Mouse (Mus musculus) layer of hippocampus, adult 2 months (tissue): Measurements from ENCODE around the gene Vav2. TPM values are rescaled to one million over a fixed set of nuclear protein-coding genes. Genes with fewer than 3 reads are reported as not detected.
A peak's percentile ranks its signal among the peaks of the same experiment; 100 is the strongest.

Experiments
- DNase-seq, 2 experiments: peaks; one replicate each; pipeline ENCODE4 v3.0.0; 2022; ENCODE audit warnings: low spot score in 2 of 2
- H3K27ac ChIP-seq: fragments of 200-600 bp; 2 replicates; pipeline ENCODE4 v1.8.1; 2022
- H3K4me3 ChIP-seq: fragments of 200-600 bp; 2 replicates; pipeline ENCODE4 v1.8.1; 2022; ENCODE audit warnings: mild to moderate bottlenecking
- CTCF ChIP-seq: fragments of 200-600 bp; conservative IDR thresholded peaks from 2 replicates; pipeline ENCODE4 v1.8.1; 2022; ENCODE audit warnings: antibody characterized with exemption, mild to moderate bottlenecking, moderate library complexity
- total RNA-seq, 2 experiments: library from RNA; stranded (reverse); gene quantifications; 2 replicates each; pipeline ENCODE4 v1.2.3; 2021

The Vav2 gene
- total RNA-seq, 2 experiments from 2014 or later, result 10.9 to 11.0 TPM

- no peak for TF ChIP-seq CTCF
These were observed 14.5 kb downstream of the Vav2 start for GRCm38 (mm10) chr2:27412245-27412800.

DNA sequence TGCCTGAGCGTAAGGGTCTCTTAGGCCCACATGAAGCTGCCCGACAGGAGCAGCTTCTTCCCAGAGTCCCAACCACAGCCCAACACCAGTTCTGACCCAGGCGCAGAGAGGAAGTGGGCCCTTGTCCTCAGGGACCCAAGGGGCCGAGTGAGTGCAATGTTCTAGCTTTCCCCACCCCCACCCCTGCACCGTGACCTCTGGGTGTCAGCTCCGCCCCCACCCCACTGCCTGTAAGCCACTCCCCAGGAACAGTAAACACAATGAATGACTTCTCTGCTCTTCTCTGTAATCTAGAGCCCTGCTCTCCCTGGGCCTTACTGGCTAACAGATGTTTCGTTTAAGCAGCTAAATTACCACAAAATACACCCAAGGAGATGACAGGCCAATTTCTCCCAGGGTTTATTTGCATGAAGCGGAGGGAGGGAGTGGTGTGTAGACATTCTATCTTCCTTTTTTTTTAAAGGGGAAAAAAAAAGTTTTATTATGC, 15.1 kb downstream of the Vav2 start:
- DNase-seq, result no peak
- no peak overlapping the region for H3K4me3 ChIP-seq
- no peak for TF ChIP-seq CTCF
- H3K27ac ChIP-seq, result no peak overlapping the region

More at GRCm38 (mm10) chr2:27412245-27412800, 14.5 kb downstream of the Vav2 start:
- H3K27ac ChIP-seq, result peak overlapping the region; percentile 39; the same call in 1 of the 2 replicates
- no peak for DNase-seq
- no peak overlapping the region for H3K4me3 ChIP-seq

DNA sequence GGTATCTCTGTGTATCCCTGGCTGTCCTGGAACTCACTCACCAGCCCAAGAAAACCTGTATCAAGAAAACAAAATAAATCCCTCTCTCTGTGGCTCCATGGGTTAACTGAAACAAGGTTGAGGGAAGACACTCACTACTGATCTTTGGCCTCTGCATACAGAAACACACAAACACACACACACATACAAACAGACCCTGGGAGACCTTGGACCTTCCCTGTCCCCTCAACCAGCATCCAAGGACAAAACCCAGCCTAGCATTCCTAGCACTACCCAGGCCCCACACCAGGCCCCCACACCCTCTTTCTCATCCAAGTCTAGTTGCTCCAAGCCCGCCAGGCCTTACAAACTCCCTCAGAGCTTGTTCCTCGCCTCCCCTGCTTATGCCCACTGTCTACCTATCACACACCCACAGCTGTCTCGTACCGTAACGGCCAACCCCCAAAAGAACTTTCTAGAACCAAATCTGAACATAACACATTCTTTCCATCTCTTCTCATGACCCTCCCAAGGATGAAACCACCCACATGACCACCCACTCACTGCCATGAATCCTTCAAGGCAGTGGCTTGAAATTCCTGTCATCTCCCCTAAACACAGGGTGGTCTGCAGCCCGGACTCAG, 16.2 kb downstream of the Vav2 start:
- H3K27ac ChIP-seq, result no peak overlapping the region

DNA sequence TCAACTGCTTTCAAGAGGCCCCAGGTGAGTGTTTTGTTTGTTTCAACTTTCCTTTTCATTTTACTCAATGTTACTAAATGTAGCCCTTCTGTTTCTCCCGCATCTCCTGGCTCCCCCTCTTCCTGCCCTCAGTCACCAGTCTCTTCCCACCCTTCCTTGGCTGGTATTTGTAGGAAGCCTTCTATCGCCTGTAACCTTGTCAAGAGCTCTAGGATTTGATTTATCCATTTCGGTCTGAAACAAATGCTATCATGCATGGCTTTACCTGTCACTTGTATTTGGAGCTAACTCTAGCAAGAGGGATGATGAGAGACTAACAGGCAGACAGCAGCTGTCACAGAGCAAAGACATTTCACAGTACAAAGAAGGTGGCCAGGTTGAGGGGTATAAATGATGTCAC, 18.6 kb downstream of the Vav2 start:
- H3K27ac ChIP-seq, result no peak overlapping the region

More for the DNA sequence above, 16.2 kb downstream of the Vav2 start:
- no peak for DNase-seq
- TF ChIP-seq CTCF, result no peak
- H3K4me3 ChIP-seq, result no peak overlapping the region

DNA sequence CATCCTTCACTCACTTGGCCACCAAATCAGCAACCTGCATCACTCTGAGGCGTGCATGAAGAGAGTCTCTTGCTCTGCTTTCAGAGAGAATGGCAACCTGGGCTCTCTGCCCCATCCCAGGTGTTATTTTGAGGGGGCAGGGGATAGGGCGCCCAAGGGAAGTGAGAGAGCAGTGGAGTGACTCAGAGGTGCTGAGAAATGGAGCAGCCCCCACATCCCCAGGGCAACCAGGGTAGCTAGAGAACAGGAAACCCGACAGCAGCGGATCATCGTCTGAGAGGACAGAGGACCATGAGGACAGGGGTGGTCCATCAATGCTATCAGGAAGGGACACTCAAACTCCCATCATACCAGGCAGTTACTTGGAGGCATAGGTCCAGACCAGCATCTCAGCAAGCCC, 19.9 kb downstream of the Vav2 start:
- H3K27ac ChIP-seq, result no peak overlapping the region
- no peak overlapping the region for H3K4me3 ChIP-seq
- DNase-seq, result no peak
- no peak for TF ChIP-seq CTCF

More for the DNA sequence above, 18.6 kb downstream of the Vav2 start:
- no peak for TF ChIP-seq CTCF
- no peak overlapping the region for H3K4me3 ChIP-seq
- DNase-seq, result no peak

DNA sequence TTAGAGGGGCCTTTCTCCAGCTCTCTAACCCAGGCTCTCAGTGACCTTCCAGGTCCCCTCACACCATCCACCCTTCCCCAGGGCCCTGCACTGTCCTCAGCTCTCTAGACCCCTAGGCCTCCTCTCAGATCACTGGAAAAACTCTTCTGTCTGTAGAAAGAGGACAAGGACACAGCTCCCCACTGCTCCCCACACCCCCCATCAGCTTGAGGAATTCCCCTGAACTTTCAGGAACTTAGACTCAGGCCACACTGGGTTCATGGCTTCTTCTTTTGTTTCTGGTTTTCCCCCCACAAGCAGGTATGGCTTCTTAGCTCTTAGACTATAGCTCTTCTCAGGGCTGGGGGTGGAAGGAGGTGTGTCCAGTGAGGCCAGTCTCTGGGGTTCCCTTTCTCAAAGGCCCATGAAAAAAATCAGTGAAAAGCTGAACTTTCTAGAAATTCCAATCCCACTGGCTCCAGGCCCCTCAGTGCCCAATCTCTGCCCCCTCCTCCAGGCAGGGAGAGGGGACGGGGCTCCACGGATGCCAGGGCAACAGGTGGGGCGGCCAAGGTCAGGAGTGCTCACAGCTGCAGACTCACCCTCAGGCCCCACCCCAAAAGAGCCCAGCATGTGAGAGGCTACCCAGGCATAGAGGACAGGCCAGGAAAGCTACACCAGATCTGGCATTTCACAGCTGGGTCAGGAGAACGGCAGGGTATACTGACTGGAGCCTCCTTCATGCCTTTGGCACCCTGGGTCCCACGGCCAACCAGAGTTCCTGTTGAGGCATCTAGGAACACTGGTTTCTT, 21.5 kb downstream of the Vav2 start:
- no peak for DNase-seq
- no peak overlapping the region for H3K27ac ChIP-seq
- TF ChIP-seq CTCF, result no peak
- no peak overlapping the region for H3K4me3 ChIP-seq

- no peak for TF ChIP-seq CTCF
- H3K4me3 ChIP-seq, result no peak overlapping the region
- no peak for DNase-seq
- no peak overlapping the region for H3K27ac ChIP-seq
These were observed 22.3 kb downstream of the Vav2 start for GRCm38 (mm10) chr2:27404375-27405093.

- Histone ChIP-seq H3K4me3 (no peak overlapping the region), H3K27ac (no peak overlapping the region)
- DNase-seq, result no peak
- no peak for TF ChIP-seq CTCF
These were observed 25.3 kb downstream of the Vav2 start for GRCm38 (mm10) chr2:27401544-27401943.

GRCm38 (mm10) chr2:27400083-27400482, 26.8 kb downstream of the Vav2 start:
- Histone ChIP-seq H3K4me3 (no peak overlapping the region), H3K27ac (no peak overlapping the region)
- no peak for DNase-seq
- no peak for TF ChIP-seq CTCF

GRCm38 (mm10) chr2:27396656-27397440, 30.0 kb downstream of the Vav2 start:
- peak; percentile 49 to 63 for DNase-seq
- H3K27ac ChIP-seq, result 0 out of 2 replicates have a peak overlapping the region, but pooled peaks have one; percentile 23

DNA sequence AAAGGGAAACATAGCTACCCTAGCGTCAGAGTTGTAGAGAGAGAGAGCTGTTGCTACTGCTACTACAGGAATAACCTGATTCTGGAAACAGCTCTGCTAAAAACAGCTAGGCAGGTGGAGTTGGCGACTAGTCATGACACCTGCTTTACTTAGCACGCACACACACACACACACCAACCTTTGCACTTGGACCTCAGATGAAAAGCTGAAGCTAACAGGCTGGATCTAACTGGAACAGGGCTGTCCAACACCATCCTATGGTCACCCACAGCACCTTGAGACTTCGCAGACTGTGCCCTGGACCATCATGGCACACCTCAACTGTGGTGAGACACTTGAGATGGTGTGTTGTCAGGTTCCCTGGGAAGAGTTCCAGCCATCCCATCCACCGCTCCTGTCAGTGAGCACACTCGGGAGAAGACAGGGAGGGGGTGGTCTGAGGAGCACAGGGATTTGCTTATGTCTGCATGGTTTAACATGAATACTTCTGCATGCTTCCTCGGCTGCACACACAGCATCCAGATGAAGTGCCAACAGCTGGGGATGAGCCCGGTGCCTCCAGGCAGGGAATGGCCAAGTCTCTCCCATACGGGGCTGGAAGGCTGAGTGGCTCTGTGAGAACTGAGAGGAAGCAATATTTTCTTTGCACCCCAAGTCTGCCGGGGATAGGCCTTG, 32.5 kb downstream of the Vav2 start:
- Histone ChIP-seq H3K4me3 (no peak overlapping the region), H3K27ac (no peak overlapping the region)
- TF ChIP-seq CTCF, result no peak
- no peak for DNase-seq

More at GRCm38 (mm10) chr2:27396656-27397440, 30.0 kb downstream of the Vav2 start:
- H3K4me3 ChIP-seq, result no peak overlapping the region
- TF ChIP-seq CTCF, result no peak
